Mouse (Mus musculus): Measurements from ENCODE around the gene Ptk7.

DNA sequence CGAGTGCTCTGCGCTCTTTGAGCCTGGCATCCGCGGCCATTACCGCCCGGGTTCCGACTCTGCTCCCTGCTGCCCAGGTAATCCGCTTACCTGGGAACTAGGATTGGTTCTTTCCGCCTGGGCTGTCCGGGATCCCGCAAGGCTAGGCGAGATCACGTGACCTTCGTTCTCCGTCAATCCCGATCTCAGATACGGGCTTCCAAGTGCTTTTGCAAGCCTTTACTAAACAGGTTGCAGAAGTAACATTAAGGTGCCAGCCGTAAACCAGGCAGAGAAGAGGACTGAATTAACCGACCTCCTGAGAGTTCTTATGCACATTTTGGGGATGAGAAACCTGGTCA is 17.0 kb upstream of the Ptk7 start:
- TF ChIP-seq GATA1 (IDR thresholded peaks at IDR 0.05; ENCODE audit: low read length), result no peak
- TF ChIP-seq TAL1 (IDR thresholded peaks at IDR 0.05; ENCODE audit: low read length), result no peak

Measured in erythroblast, embryonic 14.5 days (primary cell).